Mouse (Mus musculus) cerebellum, postnatal 14 days (tissue): ENCODE measurements around the gene Igf2bp3.

ENCODE experiments used
- DNase-seq, 2 experiments: peaks; one replicate each; pipeline ENCODE4 v3.0.0; 2021; ENCODE audit warnings: mixed read lengths in 2 of 2

Igf2bp3 gene

DNA sequence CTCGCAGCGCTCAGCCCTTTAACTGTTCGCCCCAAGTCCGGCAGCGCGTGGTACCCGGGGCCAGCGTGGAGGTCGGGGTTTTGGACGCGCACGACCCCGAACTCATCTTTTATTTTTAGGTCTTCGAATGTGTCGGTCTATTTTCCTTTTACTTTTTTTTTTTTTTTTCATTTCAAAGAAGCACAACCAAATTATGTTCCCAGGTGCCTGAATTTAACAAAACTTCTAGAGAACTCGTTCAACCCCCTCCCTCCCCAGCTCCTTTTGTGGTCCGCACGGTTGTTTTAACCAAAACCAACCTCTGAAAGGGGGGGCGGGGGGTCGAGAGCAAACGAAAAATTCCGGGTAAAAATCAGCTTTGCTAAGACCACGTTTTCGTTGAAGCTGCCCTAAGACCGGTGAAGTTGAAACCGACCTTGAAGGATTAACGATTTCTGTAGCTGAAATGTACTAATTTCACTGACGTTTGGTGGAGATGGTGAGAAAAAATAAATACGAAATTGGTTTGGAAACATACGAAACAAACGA lies 3.6 kb upstream of the Igf2bp3 start:
- peak; percentile 16 to 56 for DNase-seq

DNA sequence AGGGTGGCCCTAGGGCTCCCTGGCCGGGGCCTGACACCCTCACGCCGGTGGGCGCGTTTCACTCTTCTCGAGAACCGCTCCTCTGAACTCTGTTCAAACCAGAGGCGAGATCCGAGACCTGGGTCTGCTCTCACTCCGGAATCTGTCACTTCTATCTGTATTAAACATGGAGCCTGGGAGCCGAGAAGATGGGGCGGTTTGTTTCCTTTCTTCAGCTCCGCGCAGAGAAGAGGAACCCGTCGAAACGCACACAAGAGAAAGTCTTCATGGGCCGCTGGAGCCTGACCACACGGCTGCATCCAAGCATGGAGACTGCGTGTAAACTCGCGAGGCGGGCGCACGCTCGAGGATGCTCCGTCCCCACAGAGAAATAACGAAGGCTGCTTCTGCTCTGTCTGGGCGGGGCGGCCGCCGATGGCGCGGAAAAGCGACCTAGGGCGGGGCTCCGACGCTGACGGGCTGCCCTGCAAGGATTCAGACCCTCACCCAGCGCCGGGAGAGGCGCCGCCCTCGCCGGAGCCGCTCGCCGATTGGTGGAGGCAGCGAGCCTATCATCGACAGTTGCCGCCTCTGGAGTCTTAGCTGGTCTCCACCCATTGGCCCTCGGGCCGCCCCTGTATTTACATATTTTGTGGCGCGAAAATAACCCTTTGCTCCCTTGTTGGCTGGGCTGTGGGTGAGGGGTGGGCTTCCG lies 3.0 kb upstream of the Igf2bp3 start:
- peak; percentile 54 to 60 for DNase-seq

GRCm38 (mm10) chr6:49216811-49217542 lies 2.2 kb upstream of the Igf2bp3 start:
- no peak for DNase-seq

- DNase-seq: peak in 1 of 2 experiments; percentile 33
These were observed 1.2 kb upstream of the Igf2bp3 start for GRCm38 (mm10) chr6:49215748-49216585.

DNA sequence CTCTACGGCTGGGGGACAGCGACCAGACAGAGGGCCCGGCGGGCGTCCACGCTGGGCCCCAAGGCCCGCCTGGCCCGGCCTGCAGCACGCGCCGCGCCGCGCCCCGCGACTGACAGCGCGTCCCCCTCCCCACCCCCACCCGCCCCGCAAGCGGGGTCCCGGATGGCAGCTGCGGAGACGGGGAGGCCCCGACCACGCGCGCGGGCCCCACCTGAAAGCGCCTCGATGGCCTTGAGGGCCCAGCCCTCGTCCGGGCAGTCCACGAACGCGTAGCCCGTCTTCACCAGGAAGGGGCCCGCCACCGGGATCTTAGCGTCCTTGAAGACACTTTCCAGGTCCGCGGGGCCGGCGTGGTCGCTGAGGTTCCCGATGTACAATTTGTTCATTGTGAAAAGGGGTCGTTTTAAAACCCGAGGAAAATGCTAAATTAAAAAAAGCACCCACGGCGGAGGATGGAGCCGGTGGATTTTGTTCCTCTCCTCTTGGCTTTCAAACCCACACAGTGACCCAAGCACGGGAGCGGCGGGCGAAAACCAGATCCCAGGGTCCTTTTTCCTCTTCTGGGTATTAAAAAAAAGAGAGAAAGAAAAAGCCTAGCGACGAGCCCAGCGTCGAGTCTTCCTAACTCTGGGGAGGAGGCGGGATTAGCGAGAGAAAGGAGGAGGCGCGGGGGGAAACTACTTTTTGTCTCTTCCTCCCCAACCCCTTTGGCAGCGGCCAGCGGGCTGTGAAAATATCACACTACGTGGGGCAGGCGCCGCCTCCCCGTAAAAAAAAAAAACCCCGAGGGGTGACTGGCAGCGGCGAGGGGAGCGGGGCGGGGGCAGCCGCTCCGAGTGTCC lies 450 bp downstream of the Igf2bp3 start:
- DNase-seq: peak; percentile 27 to 35

DNA sequence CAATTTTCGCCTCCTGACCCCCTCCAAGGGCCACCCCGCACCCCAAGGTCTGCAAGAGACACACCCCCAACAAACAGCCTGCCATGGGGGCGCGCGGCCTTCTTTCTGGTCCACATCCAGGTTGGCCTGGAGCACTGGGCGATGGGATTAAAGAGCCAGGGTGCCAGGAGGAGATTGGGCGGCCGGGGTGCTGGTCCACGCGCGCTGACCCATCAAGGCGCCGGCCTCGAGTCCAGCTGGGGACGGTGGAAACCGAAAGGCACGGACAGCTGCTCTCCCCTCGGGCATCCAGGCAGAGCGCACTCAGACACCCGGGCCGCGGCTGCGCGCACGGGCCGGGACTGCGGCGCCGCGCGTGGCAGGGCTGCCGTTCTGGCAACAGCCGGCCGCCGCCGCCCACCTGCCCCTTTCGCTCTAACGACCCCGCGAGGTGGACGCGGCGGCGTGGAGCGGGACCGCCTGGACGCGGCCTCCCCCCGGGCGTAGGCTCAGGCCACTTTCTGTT lies 1.1 kb downstream of the Igf2bp3 start:
- peak; percentile 28 to 29 for DNase-seq

DNA sequence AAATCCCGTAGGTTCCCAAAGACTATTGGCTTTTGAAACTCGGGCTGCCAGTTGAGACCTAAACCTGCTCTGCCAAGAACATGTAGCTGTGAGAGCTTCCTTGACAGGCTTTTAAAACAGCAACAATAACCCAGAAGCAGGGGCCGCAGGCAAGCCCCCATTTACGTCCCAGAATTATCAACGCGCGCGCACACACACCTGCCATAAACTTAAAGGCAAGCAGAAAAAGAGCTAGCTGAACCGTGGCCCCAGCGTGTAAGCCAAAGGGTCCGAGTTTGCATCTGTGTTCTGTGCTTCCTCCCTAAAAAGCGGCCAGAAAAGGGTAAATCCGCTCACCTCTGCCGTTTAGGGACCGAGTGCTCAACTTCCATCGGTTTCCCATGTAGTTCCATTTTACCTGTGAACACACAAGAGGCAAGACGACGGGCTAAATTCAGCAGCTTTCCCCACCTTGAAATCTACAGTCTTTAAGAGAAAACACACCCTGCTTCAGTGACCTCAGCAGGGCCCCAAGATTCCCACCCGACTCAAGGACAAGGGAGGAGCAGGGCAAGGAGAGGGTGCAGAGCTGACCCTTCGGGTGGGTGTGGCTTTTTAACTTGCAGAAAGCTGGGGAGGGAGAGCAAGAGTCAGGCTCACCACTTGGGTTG lies 1.7 kb downstream of the Igf2bp3 start:
- no peak for DNase-seq

GRCm38 (mm10) chr6:49212141-49212540 lies 2.6 kb downstream of the Igf2bp3 start:
- DNase-seq: no peak

- no peak for DNase-seq
These were observed 3.2 kb downstream of the Igf2bp3 start for GRCm38 (mm10) chr6:49211596-49211995.

- DNase-seq: no peak
These were observed 4.6 kb downstream of the Igf2bp3 start for GRCm38 (mm10) chr6:49209881-49210854.

- peak in 1 of 2 experiments; percentile 20 for DNase-seq
These were observed 5.8 kb downstream of the Igf2bp3 start for GRCm38 (mm10) chr6:49208935-49209334.

DNA sequence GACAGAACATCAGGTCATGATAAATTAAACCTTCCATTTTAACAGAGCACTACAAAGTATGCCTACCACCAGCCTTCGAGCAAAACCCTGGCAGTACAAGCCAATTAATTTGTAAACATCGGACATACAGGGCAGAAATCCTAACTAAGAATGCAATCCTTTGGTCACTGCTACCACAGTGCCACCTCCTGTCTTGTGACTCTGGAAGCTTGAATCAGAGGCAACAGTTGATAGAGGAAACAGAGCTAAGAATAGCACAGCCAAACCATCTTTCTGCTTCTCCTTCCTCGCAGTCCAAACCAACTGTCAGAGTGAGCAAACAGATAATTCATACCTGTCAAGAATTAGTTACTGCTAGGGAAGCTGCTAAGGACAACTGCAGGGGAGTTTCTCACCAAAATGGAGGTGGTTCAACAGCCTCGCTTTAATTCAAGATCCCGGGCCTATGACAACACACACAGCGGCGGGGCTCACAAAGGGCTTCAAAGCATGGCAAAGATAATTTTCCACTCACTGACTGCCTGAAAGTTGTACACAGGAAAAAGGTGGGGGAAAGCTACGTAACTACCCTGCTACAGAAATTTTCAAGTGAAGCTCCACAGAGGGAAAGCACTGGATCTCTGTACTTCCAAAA lies 6.3 kb downstream of the Igf2bp3 start:
- peak; percentile 46 to 47 for DNase-seq

- no peak for DNase-seq
These were observed 8.3 kb downstream of the Igf2bp3 start for GRCm38 (mm10) chr6:49206416-49206815.

DNA sequence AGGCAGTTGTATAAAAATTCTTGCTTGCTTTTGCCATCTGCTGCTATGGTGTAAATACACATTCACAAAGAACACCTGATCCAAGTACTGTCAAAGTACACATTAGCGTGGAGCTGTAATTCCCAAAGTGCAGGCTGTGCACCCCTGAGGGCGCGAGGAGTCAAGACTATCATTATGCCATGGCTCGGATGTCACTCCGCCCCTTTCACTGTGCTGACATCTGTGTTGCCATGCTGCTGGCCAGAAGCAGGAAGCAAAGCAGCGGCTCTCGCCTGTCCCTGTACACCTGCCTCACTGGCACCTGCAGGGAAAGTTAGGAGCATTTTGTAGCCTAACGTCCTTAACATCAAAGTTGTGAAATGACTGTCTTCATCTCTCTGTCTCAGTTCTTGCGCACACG lies 19.6 kb downstream of the Igf2bp3 start:
- DNase-seq: no peak

- DNase-seq: no peak
These were observed 20.2 kb downstream of the Igf2bp3 start for GRCm38 (mm10) chr6:49194536-49194935.

- DNase-seq: peak in 1 of 2 experiments; percentile 26
These were observed 25.4 kb downstream of the Igf2bp3 start for GRCm38 (mm10) chr6:49189363-49189762.

GRCm38 (mm10) chr6:49187299-49187698 lies 27.5 kb downstream of the Igf2bp3 start:
- DNase-seq: no peak

GRCm38 (mm10) chr6:49176018-49176417 lies 38.7 kb downstream of the Igf2bp3 start:
- no peak for DNase-seq

GRCm38 (mm10) chr6:49174616-49175015 lies 40.1 kb downstream of the Igf2bp3 start:
- DNase-seq: no peak

- no peak for DNase-seq
These were observed 41.1 kb downstream of the Igf2bp3 start for GRCm38 (mm10) chr6:49173674-49174073.
